Mouse (Mus musculus): Measurements from ENCODE around the gene Ly6f.
"Not testable (repeated sequence)": the region's sequence is repeated elsewhere in the genome, so short reads cannot be mapped to it uniquely, and the experiment has no call there.

Gene Ly6f

DNA sequence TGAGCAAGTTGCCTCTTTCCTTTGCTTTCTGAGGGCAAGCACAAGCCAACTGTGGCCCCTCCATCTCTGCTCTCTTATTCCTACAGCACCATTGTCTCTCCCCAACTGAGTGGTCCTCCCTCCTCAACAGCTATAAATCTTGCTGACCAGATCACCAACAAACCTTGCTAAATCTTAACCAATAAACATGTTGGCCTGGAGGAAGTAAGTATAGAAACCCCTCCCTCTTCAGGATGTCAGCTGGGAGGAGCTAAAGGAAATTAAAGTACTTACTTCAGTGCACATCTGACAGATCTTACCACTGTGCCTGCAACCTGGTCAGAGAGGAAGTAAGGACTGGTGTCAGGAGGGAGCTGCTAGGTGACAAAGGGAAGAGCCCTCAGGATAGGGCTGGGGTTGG, at the start of gene Ly6f:
Gene Ly6f (plus strand): TSS at position 301 of the 400 bp plus-strand sequence.
- DNase-seq (ENCODE audit: low read depth, low spot score) = no peak

GRCm38 (mm10) chr15:75221942-75222341, 46.3 kb upstream of the Ly6f start:
- no peak for DNase-seq (ENCODE audit: low read depth, low spot score)

- no peak for DNase-seq (ENCODE audit: low read depth, low spot score)
Measured at GRCm38 (mm10) chr15:75237736-75238288, 30.4 kb upstream of the Ly6f start.

DNA sequence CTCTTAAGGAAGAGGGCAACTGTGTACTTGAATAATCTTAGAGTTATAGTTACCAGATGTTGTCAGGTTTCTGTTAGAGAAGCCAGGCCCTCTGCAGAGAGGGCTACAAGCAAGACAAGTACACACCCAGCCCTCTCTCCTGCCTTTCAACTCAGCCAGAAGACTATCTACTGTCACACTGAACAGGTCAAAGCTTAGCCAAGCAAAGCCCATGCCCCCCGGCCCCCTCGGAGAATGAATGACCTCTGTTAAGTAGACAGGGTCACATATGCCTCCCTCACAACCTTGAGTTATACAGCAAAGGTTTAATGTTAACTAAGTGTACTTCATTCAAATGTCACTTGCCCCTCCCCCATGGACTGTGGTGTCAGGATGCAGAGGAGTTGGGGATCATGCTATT, 27.7 kb upstream of the Ly6f start:
- no peak for DNase-seq (ENCODE audit: low read depth, low spot score)

DNA sequence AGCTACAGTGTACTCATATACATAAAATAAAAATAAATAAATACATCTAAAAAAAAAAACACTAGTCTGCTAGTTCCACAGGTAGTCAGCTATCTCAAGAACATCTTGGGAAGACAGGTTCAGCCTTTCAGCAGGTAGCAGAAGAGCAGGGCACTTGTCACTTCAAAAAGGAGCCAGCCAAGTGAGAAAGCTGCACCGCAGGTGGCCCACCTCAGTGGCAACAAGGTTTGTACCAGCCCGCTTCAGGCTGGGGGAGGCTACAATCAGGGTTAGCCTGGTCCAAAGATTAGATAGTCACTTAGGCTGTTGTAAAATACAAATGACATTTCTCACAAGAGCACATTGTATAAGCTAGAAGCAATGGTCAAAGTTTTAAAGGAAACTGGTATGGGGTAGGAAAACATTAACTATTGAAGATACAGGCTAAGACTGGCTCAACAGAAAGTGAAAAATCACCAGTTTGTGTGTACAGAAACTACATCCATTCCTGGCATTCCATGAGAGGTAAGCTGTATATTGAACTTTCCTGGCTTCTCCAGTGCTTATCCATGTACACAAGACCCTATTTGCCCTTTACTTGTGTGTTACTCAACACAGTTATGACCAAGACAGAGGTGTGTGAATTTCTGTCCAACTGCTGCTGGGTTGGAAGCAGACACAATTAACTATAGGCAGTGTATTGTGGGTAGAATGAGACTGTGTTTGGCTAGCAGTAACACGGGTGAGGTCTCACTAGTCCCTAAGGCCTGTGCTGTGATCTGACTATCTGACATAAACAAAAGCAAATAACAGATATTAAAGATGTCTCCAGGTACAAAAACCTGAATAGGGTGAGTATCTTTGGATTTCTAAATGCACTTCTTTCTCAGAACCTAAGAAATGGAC, 25.2 kb upstream of the Ly6f start:
- DNase-seq (ENCODE audit: low read depth, low spot score) = no peak

- DNase-seq (ENCODE audit: low read depth, low spot score) = no peak
Measured at GRCm38 (mm10) chr15:75254671-75255070, 13.6 kb upstream of the Ly6f start.

GRCm38 (mm10) chr15:75265863-75266262, 2.4 kb upstream of the Ly6f start:
- DNase-seq (ENCODE audit: low read depth, low spot score) = no peak

DNA sequence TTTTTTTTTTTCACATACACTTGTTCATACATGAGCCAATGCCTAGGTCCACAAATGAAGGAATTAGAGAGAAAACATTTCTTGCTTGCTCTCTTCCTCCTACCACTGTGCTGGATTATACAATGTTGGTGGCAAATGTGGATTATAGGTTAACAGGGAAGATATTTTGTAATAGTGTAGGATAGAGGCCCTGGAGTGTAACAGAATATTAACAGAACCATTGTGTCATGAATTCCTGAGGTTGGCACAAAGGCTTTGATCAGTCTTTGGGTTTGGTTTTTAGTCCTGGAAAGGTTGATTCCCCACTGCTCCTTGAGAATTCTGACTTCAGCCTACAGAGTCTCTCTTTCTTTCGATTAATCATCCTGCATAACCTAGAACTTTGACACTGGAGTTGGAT, 1.6 kb upstream of the Ly6f start:
- DNase-seq (ENCODE audit: low read depth, low spot score) = no peak

GRCm38 (mm10) chr15:75268916-75269829, 952 bp downstream of the Ly6f start:
- no peak for DNase-seq (ENCODE audit: low read depth, low spot score)

GRCm38 (mm10) chr15:75270169-75270568, 1.9 kb downstream of the Ly6f start:
- no peak for DNase-seq (ENCODE audit: low read depth, low spot score)

GRCm38 (mm10) chr15:75270691-75271362, 2.6 kb downstream of the Ly6f start:
- no peak for DNase-seq (ENCODE audit: low read depth, low spot score)

DNA sequence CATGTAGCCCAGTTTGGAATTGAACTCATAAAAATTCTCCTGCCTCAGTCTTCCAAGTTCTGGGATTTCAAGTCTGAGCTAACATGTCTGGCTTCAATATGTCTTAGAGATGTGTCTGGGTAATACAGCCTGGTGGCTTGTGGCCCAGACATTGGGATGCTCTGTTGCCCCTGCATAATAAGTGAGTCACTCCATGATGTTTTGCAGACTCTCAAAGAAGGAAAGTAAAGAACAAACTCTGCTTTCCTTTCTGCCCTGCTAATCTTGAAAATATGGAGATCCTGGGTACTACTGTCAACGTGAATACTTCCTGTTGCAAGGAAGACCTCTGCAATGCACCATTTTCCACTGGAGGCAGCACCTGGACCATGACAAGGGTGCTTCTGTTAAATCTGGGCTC, 3.2 kb downstream of the Ly6f start:
- no peak for DNase-seq (ENCODE audit: low read depth, low spot score)

GRCm38 (mm10) chr15:75271891-75272290, 3.7 kb downstream of the Ly6f start:
- no peak for DNase-seq (ENCODE audit: low read depth, low spot score)

DNA sequence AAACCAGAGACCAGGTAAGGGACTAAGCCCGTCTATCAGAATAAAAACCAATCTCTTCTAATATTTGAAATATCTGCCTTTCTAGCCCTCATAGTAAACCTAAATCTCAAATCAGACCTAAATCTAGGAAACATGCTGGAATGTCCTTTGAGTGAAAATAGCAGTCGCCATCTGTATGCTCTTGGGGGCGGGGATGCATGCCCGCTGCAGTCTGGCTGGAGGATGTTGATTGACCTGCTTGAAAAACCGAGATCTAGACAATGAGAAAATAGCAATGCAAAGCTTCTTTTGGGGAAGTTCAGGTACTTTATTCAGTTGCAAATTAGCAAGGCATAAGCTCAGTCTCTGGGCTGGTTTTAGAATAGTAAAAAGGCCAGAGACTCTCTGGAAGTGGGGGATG, 13.8 kb downstream of the Ly6f start:
- DNase-seq (ENCODE audit: low read depth, low spot score) = not testable (repeated sequence)

GRCm38 (mm10) chr15:75286512-75286911, 18.3 kb downstream of the Ly6f start:
- not testable (repeated sequence) for DNase-seq (ENCODE audit: low read depth, low spot score)

- no peak for DNase-seq (ENCODE audit: low read depth, low spot score)
Measured at GRCm38 (mm10) chr15:75292377-75292776, 24.2 kb downstream of the Ly6f start.

GRCm38 (mm10) chr15:75293873-75294385, 25.7 kb downstream of the Ly6f start:
- no peak for DNase-seq (ENCODE audit: low read depth, low spot score)

- no peak for DNase-seq (ENCODE audit: low read depth, low spot score)
Measured at GRCm38 (mm10) chr15:75306101-75306500, 37.9 kb downstream of the Ly6f start.

DNA sequence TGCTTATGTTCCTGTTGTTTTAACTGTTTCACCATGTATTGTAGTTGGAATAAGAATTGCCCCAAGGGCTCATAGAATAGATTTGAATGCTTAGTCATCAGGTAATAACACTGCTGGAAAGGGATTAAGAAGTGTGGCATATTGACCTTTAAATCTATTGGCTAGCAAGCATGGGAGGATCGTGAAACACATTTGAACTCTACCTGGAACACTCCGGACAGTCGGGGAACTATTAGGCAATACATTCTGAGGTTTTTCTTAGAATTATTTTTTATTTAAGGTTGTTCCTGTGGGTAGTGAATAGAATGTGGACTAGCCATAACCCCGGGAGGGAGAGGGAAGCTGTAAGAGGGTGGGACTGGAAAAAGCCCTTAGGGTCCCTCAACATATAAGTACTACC, 41.0 kb downstream of the Ly6f start:
- DNase-seq (ENCODE audit: low read depth, low spot score) = no peak

DNA sequence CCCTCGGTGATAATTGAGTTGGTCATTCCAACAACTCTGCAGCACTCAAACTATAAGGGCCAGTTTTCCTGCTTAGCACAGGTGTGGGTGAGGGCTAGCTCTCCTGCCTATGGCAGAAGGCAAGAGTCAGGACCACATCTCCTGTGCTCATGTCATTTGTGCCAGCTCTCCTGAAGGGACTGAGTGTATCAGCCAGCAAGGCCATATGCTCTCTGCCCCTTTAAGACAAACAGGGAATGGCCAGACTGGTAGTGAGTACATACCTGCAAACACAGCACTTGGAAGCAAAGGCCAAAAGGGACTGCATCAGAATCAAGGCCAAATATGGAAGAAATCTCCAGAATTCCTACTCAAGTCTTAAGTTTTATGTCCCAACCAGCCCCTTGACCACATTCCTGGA, 41.7 kb downstream of the Ly6f start:
- DNase-seq (ENCODE audit: low read depth, low spot score) = no peak

DNA sequence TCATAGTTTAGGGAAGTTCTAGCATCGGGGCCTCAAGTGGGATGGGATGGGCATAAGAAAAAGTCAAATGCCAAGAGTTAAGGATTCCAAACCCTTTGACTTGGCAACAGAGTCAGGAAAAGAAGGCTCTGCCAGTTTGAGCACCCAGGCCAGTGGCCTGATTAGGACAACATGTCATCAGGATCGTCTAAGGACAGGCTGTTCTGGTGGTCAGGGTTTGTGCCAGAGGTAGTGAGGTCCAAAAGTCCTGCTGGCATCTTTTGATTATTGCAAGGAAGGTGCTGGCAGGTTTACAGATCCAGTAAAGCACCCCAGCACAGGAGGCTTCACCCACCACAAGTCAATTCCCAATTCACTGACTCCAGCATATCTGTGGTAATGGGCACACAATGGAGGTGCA, 46.2 kb downstream of the Ly6f start:
- DNase-seq (ENCODE audit: low read depth, low spot score) = no peak
